Mouse (Mus musculus) bone marrow macrophage, adult 2 months (primary cell): ENCODE data around the gene Pacsin2. TPM values are rescaled to one million over a fixed set of nuclear protein-coding genes. Genes with fewer than 3 reads are reported as not detected.
"Not testable (repeated sequence)": the region's sequence is repeated elsewhere in the genome, so short reads cannot be mapped to it uniquely, and the experiment has no call there.

Experiments
- H3K27ac ChIP-seq: 2 replicates; pipeline ENCODE4 v1.5.1; 2012; ENCODE audit warnings: low read depth, low read length; ENCODE audit not compliant: insufficient read depth
- H3K4me1 ChIP-seq: 2 replicates; pipeline ENCODE4 v1.6.1; 2012; ENCODE audit warnings: low read length; ENCODE audit not compliant: control insufficient read depth, insufficient read depth
- H3K4me3 ChIP-seq: 2 replicates; pipeline ENCODE4 v1.5.1; 2012; ENCODE audit warnings: mild to moderate bottlenecking, low read length, moderate library complexity; ENCODE audit not compliant: insufficient read depth
- CTCF ChIP-seq: IDR thresholded peaks from 2 replicates; pipeline ENCODE4 v1.5.1; 2012; ENCODE audit warnings: low read depth, mild to moderate bottlenecking, low read length, moderate library complexity
- POLR2A ChIP-seq: IDR thresholded peaks from 2 replicates; pipeline ENCODE4 v1.6.1; 2012; ENCODE audit warnings: mild to moderate bottlenecking, low read depth, low read length, borderline replicate concordance
- polyA plus RNA-seq: library from polyadenylated mRNA; stranded (reverse); fragments of >200 nt; gene quantifications from 2 replicates; pipeline ENCODE4 v1.2.4, GENCODE M21; 2012; ENCODE audit not compliant: missing spikeins, insufficient read depth, insufficient read length

Pacsin2 gene
- polyA plus RNA-seq, 1 experiment, result 63.7 TPM

GRCm38 (mm10) chr15:83383136-83383535, 81.3 kb downstream of the Pacsin2 start:
- Histone ChIP-seq H3K27ac (no peak overlapping the region), H3K4me1 (peaks cover 7% of the 10 kb centered on the region), H3K4me3 (no peak overlapping the region)
- TF ChIP-seq POLR2A, result no peak
- TF ChIP-seq CTCF, result no peak

GRCm38 (mm10) chr15:83382467-83382866, 81.9 kb downstream of the Pacsin2 start:
- Histone ChIP-seq H3K27ac (no peak overlapping the region), H3K4me1 (peaks cover 4% of the 10 kb centered on the region), H3K4me3 (no peak overlapping the region)
- TF ChIP-seq POLR2A (no peak), CTCF (no peak)

DNA sequence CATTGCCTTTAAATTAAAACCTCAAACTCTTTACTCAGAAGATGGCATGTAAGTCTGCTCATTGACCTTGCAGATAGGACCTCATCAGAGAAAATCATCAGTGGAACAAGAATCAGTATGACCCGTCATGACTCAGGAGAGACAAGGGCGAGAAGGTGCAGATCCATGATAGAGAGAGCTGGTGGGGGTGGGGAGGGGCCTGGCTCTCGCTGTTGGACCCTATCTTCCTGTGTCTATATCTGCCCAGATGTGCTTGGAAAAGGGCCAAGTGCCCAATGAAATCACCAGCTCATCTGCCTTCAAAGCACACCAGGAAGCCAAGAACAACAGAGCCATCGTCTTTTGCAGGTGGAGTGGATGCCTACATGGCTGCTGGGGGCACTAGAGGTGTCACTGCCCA, 87.3 kb downstream of the Pacsin2 start:
- H3K4me3 ChIP-seq, result no peak overlapping the region
- no peak overlapping the region for H3K27ac ChIP-seq
- TF ChIP-seq POLR2A, result no peak
- no peak for TF ChIP-seq CTCF
- H3K4me1 ChIP-seq, result no peaks in the 10 kb centered on the region

- H3K27ac ChIP-seq, result no peak overlapping the region
- no peak overlapping the region for H3K4me3 ChIP-seq
- H3K4me1 ChIP-seq, result no peaks in the 10 kb centered on the region; the same call in 1 of the 2 replicates
- TF ChIP-seq CTCF (no peak), POLR2A (no peak)
Measured at GRCm38 (mm10) chr15:83375136-83375535, 89.3 kb downstream of the Pacsin2 start.

DNA sequence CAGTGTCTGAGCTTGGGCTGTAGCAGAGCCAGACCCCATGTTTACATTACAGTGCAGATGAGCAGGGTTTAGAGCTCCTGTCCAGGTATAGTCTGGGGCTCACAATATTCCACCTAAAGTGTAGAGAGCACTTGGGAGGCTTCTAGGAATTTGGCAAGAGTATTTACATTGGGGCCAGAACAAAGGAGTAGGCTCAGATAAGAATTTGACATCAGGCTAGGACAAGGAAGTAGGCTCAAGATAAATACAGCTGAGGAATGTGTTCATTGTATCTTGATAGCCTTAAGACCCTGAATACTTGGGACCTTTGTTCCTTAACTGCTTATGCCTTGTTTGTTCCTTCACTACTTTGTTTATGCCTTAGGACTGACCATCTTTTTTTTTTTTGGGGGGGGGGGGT, 90.3 kb downstream of the Pacsin2 start:
- no peak overlapping the region for H3K4me3 ChIP-seq
- TF ChIP-seq POLR2A (no peak), CTCF (no peak)

DNA sequence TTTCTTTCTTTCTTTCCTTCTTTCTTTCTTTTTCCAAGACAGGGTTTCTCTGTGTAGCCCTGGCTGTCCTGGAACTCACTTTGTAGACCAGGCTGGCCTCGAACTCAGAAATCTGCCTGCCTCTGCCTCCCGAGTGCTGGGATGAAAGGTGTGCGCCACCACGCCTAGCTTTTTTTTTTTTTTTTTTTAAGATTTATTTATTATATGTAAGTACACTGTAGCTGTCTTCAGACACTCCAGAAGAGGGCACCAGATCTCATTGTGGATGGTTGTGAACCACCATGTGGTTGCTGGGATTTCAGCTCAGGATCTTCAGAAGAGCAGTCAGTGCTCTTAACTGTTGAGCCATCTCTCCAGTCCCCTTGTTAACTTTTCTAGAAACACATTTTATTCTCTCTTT, 95.7 kb downstream of the Pacsin2 start:
- not testable (repeated sequence) for H3K27ac ChIP-seq, H3K4me1 ChIP-seq, H3K4me3 ChIP-seq

More for the DNA sequence above, 90.3 kb downstream of the Pacsin2 start:
- Histone ChIP-seq H3K4me1 (no peaks in the 10 kb centered on the region; the same call in 1 of the 2 replicates), H3K27ac (no peak overlapping the region)

DNA sequence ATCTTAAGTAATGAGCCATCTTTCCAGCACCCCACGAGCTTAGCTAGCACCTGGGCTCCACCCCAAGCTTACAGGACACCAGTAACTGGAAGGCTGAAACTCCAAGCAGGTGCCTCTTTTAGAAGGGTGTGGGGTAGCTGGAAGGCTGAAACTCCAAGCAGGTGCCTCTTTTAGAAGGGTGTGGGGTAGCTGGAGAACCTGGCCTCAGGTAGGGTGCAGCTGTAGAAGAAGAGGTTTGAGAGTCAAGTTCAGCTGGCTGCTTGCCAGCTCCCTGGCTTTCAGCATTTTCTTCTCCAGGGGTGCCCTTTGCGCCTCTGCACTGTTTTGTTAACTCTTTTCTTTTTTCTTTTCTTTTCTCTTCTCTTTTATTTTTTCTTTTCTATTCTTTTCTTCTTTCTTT, 96.1 kb downstream of the Pacsin2 start:
- H3K4me3 ChIP-seq, result no peak overlapping the region
- H3K4me1 ChIP-seq, result no peaks in the 10 kb centered on the region; the same call in 1 of the 2 replicates
- TF ChIP-seq POLR2A (no peak), CTCF (no peak)
- H3K27ac ChIP-seq, result no peak overlapping the region

DNA sequence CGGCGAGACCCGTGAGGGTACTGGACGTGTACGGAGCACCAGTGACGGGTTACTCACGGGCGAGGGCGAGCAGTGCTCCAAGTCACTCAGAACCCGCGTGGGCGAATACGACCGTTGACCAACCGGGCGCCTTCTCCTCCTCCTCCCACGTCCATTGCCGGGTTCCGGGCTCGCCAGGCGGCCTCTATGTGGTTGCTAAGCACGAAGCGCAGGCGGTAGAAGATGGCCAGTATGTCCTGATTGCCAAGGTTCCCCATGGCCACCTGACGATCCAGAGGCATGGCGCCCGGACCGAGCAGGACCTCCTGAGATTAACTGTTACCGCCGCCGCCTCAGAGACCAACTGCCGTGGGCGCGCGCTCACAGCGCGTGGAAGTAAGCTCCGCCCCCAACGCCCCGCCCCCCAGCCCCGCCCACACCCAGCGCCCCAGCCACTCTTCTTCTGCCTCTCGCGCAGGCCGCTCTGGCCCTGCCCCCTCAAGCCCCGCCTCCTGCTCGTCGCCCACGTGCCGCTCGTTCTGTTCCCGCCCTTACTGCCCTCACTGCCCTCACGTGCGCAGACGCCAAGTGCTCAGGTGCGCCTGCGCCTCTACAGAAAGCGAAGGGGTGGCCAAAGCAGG, 97.4 kb downstream of the Pacsin2 start:
- H3K4me1 ChIP-seq, result no peaks in the 10 kb centered on the region; the same call in 1 of the 2 replicates
- H3K27ac ChIP-seq, result no peak overlapping the region
- TF ChIP-seq CTCF, result no peak
- no peak for TF ChIP-seq POLR2A
- H3K4me3 ChIP-seq, result no peak overlapping the region

DNA sequence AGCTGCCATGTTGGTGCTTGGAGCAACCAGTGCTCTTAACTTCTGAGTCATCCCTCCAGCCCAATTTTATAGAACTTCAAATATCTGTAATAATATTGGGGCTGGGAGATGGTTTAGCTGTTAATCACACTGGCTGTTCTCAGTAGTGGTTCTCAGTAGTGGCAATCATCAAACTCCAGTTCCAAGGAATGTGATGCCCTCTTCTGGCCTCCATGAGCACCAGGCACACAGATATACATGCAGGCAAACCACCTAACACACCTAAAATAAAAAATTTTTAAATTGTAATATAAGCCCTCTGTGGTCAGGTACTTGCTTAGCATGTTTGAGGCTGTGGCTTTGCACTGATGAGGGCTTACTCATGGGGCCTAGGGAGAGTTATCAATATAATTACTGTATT, 98.7 kb downstream of the Pacsin2 start:
- Histone ChIP-seq H3K4me1 (no peaks in the 10 kb centered on the region), H3K4me3 (no peak overlapping the region), H3K27ac (no peak overlapping the region)
- no peak for TF ChIP-seq CTCF
- TF ChIP-seq POLR2A, result no peak

DNA sequence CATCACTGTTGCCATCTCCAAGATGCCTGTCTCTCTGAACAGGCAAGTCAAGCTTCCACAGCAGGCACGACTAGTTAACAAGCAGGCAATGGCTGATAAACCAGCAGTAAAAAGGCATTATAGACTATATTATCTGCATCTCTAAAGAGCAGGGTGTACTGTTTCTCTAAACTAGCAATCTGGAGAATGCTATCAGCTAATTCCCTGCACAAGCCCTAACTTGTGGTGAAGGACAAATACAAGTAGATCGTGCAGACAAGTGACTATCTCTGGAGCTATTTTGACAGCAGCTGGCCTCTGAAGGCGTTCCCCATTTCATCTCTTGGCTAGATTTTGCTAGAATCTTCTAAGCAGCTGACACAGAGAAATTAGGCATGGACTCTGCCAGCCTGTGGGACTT, 100.2 kb downstream of the Pacsin2 start:
- Histone ChIP-seq H3K27ac (no peak overlapping the region), H3K4me3 (no peak overlapping the region), H3K4me1 (no peaks in the 10 kb centered on the region)
- TF ChIP-seq CTCF (no peak), POLR2A (no peak)

DNA sequence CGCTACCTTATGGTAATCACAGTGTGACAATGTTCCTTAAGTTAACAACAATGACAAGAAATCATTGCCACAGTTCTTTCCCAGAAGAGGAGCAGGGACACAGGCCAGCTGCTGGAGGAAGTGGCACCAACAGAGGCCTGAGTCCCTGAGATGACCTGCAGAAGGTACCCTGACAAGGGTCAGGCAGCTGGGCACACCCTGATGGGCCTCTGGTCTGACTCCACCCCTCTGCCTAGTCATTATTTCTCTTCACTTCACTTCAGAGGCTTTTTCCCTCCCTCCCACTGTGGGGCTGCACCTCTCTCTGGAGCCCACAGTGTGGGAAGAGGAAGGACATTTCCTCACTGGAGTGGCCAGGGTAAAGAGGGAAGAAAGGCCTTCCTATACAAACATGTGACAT, 101.6 kb downstream of the Pacsin2 start:
- H3K4me1 ChIP-seq, H3K4me3 ChIP-seq, H3K27ac ChIP-seq: not testable (repeated sequence)

DNA sequence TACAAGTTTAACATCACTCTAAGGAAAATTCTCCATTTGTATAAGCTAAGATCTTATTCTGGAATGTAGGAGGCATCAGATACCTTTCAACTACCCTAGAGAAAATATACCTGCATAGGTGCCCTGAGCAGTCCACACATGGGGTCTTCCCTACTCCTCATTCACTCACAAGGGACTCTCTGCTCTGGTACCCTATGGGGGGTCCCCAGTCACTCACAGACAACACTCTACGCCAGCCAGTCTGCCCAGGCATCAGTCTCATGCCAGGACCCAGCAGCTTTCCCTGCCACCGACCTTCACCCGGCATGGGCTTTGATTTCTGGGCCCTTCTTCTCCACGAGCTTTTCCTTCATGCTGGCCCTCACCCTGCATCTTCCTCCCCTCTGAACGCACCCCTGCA, 103.5 kb downstream of the Pacsin2 start:
- not testable (repeated sequence) for H3K4me1 ChIP-seq, H3K4me3 ChIP-seq, H3K27ac ChIP-seq
